Mouse (Mus musculus) stomach, postnatal 0 days (tissue): ENCODE data around the gene Rab1a. TPM values are rescaled to one million over a fixed set of nuclear protein-coding genes. Genes with fewer than 3 reads are reported as not detected.
"Not testable (repeated sequence)": the region's sequence is repeated elsewhere in the genome, so short reads cannot be mapped to it uniquely, and the experiment has no call there.

ENCODE experiments used
- ATAC-seq: fragments of 200-750 bp; cut with Nextera tagmentation; 2 replicates; pipeline ENCODE4 v1.8.0; 2017; ENCODE audit not compliant: low FRiP score, low TSS enrichment
- DNase-seq: peaks from one replicate; pipeline ENCODE4 v3.0.0-alpha.2; 2016; ENCODE audit warnings: low spot score
- H3K27ac ChIP-seq: fragments of 300-500 bp; sonication (generic); replicated peaks from 2 replicates; pipeline ENCODE4 v1.5.1; 2014; ENCODE audit warnings: mild to moderate bottlenecking, control low read depth
- H3K27me3 ChIP-seq: fragments of 300-500 bp; sonication (generic); 2 replicates; pipeline ENCODE4 v1.6.1; 2014; ENCODE audit warnings: low read length; ENCODE audit not compliant: control insufficient read depth, insufficient read depth
- H3K36me3 ChIP-seq: fragments of 300-500 bp; sonication (generic); 2 replicates; pipeline ENCODE4 v1.6.1; 2014; ENCODE audit warnings: low read length, mixed read lengths; ENCODE audit not compliant: control insufficient read depth, insufficient read depth
- H3K4me1 ChIP-seq: fragments of 300-500 bp; sonication (generic); replicated peaks from 2 replicates; pipeline ENCODE4 v1.6.1; 2014; ENCODE audit warnings: antibody characterized with exemption; ENCODE audit not compliant: control insufficient read depth, insufficient read depth
- H3K4me2 ChIP-seq: fragments of 300-500 bp; sonication (generic); replicated peaks from 2 replicates; pipeline ENCODE4 v1.6.1; 2014; ENCODE audit warnings: low read depth, mild to moderate bottlenecking, control low read depth, moderate library complexity
- H3K4me3 ChIP-seq: fragments of 300-500 bp; sonication (generic); 2 replicates; pipeline ENCODE4 v1.5.1; 2014; ENCODE audit warnings: low read depth, low read length, control low read depth
- H3K9ac ChIP-seq: fragments of 300-500 bp; sonication (generic); 2 replicates; pipeline ENCODE4 v1.6.1; 2014; ENCODE audit warnings: mild to moderate bottlenecking, low read length, control low read depth, mixed read lengths
- H3K9me3 ChIP-seq: fragments of 300-500 bp; sonication (generic); 2 replicates; pipeline ENCODE4 v1.6.1; 2016; ENCODE audit warnings: low read length; ENCODE audit not compliant: control insufficient read depth
- CTCF ChIP-seq: IDR thresholded peaks from 2 replicates; pipeline ENCODE4 v1.5.1; 2016; ENCODE audit warnings: antibody characterized with exemption, low read depth, mild to moderate bottlenecking, moderate library complexity
- EP300 ChIP-seq: optimal IDR thresholded peaks from 2 replicates; pipeline ENCODE3; 2016; ENCODE audit warnings: antibody characterized with exemption
- WGBS: fragments of 180-500 bp; shearing (Covaris S2); extraction: QIAGEN DNeasy Blood & Tissue Kit; methylation state at CpG from one replicate; pipeline ENCODE4 v1.1.7; 2014; 5-methylcytosine and 5-hydroxymethylcytosine counted together
- polyA plus RNA-seq: library from polyadenylated mRNA; unstranded; fragments of >200 nt; fragmentation: Nextera tagmentation; extraction: Ambion mirVana; gene quantifications from 2 replicates; pipeline ENCODE4 v1.2.1, GENCODE M21; 2015

Gene Rab1a
- polyA plus RNA-seq, 1 experiment from 2014 or later: 295 TPM

DNA sequence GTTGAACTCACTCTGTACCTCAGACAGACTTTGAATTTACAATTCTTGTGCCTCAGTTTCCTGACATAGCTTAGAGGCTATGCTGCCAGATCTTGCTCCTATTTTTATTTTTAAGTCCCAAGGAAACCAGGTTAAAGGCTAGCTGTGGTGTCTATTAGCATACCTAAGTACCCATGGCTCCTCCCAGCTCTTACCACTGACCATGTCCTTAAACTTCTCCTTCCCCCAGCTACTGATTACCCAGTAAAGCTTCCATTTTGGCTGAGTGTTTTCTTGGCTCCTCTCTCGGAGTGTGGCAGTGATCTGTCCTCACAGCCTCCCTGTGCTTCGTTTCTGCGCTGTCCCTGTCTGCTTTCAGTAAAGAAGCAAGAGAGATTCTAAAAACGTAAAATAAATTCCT lies 35.2 kb upstream of the Rab1a start:
- Histone ChIP-seq H3K4me1 (no peaks in the 10 kb centered on the region), H3K36me3 (no peaks in the 10 kb centered on the region), H3K27ac (no peak overlapping the region), H3K9me3 (no peaks in the 10 kb centered on the region), H3K4me2 (no peak overlapping the region), H3K27me3 (no peaks in the 10 kb centered on the region), H3K9ac (no peak overlapping the region), H3K4me3 (no peak overlapping the region)
- whole genome bisulfite sequencing: 91% methylated on average over 4 of the region's 4 CpGs
- DNase-seq: no peak
- TF ChIP-seq EP300 (no peak), CTCF (no peak)
- ATAC-seq: no peak

- not testable (repeated sequence) for H3K27ac ChIP-seq, H3K9ac ChIP-seq, H3K27me3 ChIP-seq, H3K4me3 ChIP-seq, H3K4me2 ChIP-seq, H3K9me3 ChIP-seq, DNase-seq, H3K4me1 ChIP-seq, H3K36me3 ChIP-seq, ATAC-seq
- WGBS: 70% methylated on average over 6 of the region's 6 CpGs
These were observed 34.8 kb upstream of the Rab1a start for GRCm38 (mm10) chr11:20166476-20166875.

DNA sequence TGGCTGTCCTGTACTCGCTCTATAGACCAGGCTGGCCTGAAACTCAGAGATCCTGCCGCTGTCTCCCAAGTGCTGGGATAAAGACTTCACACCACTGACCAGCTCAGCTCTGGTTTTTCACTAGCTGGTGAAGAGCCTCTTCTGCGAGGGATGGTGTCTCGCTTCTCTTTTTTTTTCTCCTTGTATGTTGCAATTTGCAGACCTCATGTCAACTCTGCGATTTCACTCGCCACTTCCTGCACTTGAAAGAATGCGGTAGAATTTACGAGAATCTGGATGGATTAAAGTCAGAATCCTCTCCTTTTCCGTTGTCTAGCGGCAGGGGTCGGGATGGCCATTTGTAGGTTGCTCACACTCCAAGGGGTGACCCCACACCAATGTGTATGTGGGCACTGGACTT lies 32.3 kb upstream of the Rab1a start:
- no peaks in the 10 kb centered on the region for H3K27me3 ChIP-seq
- no peak overlapping the region for H3K4me3 ChIP-seq
- no peak overlapping the region for H3K4me2 ChIP-seq
- no peak overlapping the region for H3K27ac ChIP-seq
- 85% methylated on average over 11 of the region's 11 CpGs for WGBS
- no peak for DNase-seq
- ATAC-seq: no peak
- TF ChIP-seq EP300 (no peak), CTCF (no peak)
- H3K36me3 ChIP-seq: no peaks in the 10 kb centered on the region
- H3K4me1 ChIP-seq: no peaks in the 10 kb centered on the region
- no peak overlapping the region for H3K9ac ChIP-seq
- no peaks in the 10 kb centered on the region for H3K9me3 ChIP-seq

- WGBS: 50% methylated on average over 6 of the region's 6 CpGs
- Histone ChIP-seq H3K4me2 (no peak overlapping the region), H3K27ac (no peak overlapping the region), H3K27me3 (no peaks in the 10 kb centered on the region), H3K4me1 (no peaks in the 10 kb centered on the region), H3K4me3 (no peak overlapping the region), H3K36me3 (no peaks in the 10 kb centered on the region), H3K9me3 (no peaks in the 10 kb centered on the region), H3K9ac (no peak overlapping the region)
- TF ChIP-seq CTCF: no peak
- no peak for TF ChIP-seq EP300
- DNase-seq (no peak), ATAC-seq (no peak)
These were observed 14.0 kb upstream of the Rab1a start for GRCm38 (mm10) chr11:20187271-20187670.

DNA sequence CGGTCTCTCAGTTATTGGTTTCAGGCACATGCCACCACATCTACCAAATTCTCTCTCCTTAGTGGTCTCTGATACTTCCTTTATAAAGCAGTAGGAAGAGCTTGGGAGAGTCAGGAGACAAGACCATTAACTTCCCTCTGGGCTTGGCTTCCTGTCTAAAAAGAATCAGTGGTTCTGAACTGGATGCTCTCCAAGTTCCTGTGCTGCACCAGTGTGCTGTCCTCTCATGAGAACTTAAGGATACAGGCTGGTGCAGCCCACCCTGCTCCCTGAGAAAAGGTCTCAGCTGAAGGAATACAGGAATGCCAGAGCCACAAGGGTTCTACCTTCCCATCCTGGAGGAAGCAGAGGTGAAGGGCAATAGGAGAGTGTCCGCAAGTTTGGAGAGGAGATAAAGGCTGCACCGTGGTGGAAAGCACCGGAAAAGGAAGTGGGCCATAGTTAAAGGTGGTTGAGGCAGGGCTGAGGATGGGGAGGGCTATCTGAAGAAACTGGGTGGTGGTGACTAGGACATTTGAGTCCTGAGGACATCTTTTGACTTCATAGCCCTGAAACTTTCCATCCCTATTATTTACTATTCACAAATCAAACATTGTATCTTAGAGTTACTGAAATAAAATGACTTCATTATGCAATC lies 8.0 kb upstream of the Rab1a start:
- WGBS: 82% methylated on average over 4 of the region's 4 CpGs
- no peak overlapping the region for H3K27ac ChIP-seq
- H3K9ac ChIP-seq: no peak overlapping the region
- H3K9me3 ChIP-seq: no peaks in the 10 kb centered on the region
- H3K4me1 ChIP-seq: no peaks in the 10 kb centered on the region
- ATAC-seq: no peak
- no peak for TF ChIP-seq EP300
- no peak for TF ChIP-seq CTCF
- H3K4me3 ChIP-seq: no peak overlapping the region
- no peak overlapping the region for H3K4me2 ChIP-seq
- no peaks in the 10 kb centered on the region for H3K27me3 ChIP-seq
- H3K36me3 ChIP-seq: no peaks in the 10 kb centered on the region
- DNase-seq: no peak

GRCm38 (mm10) chr11:20201661-20202101 lies 449 bp downstream of the Rab1a start:
- peak overlapping the region; percentile 100 for H3K9ac ChIP-seq
- H3K4me1 ChIP-seq: peaks cover 10% of the 10 kb centered on the region
- no peaks in the 10 kb centered on the region for H3K27me3 ChIP-seq
- H3K27ac ChIP-seq: peak overlapping the region; percentile 100
- ATAC-seq: peak; percentile 8
- no peak for DNase-seq
- 1% methylated on average over 36 of the region's 40 CpGs for WGBS
- peak overlapping the region; percentile 70 for H3K4me2 ChIP-seq
- H3K4me3 ChIP-seq: peak overlapping the region; percentile 100
- no peaks in the 10 kb centered on the region for H3K9me3 ChIP-seq
- no peaks in the 10 kb centered on the region for H3K36me3 ChIP-seq
- TF ChIP-seq CTCF (no peak; the same call in none of the 2 replicates), EP300 (no peak)
